ENCODE assay signal across 8 mouse cellular contexts in genomic region chr2:26603159-26603558, GRCm38 (mm10). TPM values are rescaled to one million over a fixed set of nuclear protein-coding genes. Genes with fewer than 3 reads are reported as not detected.
A peak's percentile ranks its signal among the peaks of the same experiment; 100 is the strongest.
DNase-seq lines count a peak whose midpoint lies in the region; ATAC-seq and TF ChIP-seq lines count a peak whose summit lies in the region.

No protein-coding gene starts in this region.

- H3K79me2 ChIP-seq in liver, adult 2 months (ENCODE audit: control insufficient read depth, insufficient read depth, low read length): peaks cover 13% of the 10 kb centered on the region; the same call in 1 of the 2 replicates

- no peak for TF ChIP-seq POLR2A in liver, adult 2 months (IDR thresholded peaks at IDR 0.05; ENCODE audit: extremely low read depth, insufficient read depth, low read length)
- TF ChIP-seq POLR2A in cortical plate, adult 2 months (IDR thresholded peaks at IDR 0.05; ENCODE audit: extremely low read depth, insufficient read depth, low read length): no peak

- ATAC-seq in intestine, embryonic 16.5 days: no peak; the same call in 1 of the 2 replicates

- peak; percentile 83 for DNase-seq in liver, adult 2 months (ENCODE audit: extremely low read depth, low read depth, low spot score)
- DNase-seq in liver: no peak
- peak; percentile 37 for DNase-seq in naive thymus-derived CD4-positive, alpha-beta T cell, adult 2 months (ENCODE audit: low read depth)
- no peak for DNase-seq in layer of hippocampus, postnatal 36 days
- no peak for DNase-seq in left cerebral cortex, adult 11 months (ENCODE audit: low spot score)
- no peak for DNase-seq in retina, embryonic 14.5 days (ENCODE audit: low spot score)

- H3K4me1 ChIP-seq in liver, adult 2 months (ENCODE audit: control insufficient read depth, insufficient read depth, low read length): peaks cover 17% of the 10 kb centered on the region
- no peaks in the 10 kb centered on the region for H3K4me1 ChIP-seq in cortical plate, adult 2 months (ENCODE audit: control insufficient read depth, insufficient read depth, low read length)
- H3K4me1 ChIP-seq in intestine, embryonic 16.5 days (ENCODE audit: control insufficient read depth, insufficient read depth, low read length): peaks cover 26% of the 10 kb centered on the region

- H3K36me3 ChIP-seq in liver, adult 2 months (ENCODE audit: control insufficient read depth, insufficient read depth, low read length): no peaks in the 10 kb centered on the region
- no peaks in the 10 kb centered on the region for H3K36me3 ChIP-seq in intestine, embryonic 16.5 days (ENCODE audit: control insufficient read depth, insufficient read depth, low read length)

- WGBS in liver, adult 2 months: 6% methylated on average over 6 of the region's 6 CpGs
- 4% methylated on average over 6 of the region's 6 CpGs for WGBS in intestine, embryonic 16.5 days

- H3K27me3 ChIP-seq in liver, adult 2 months (ENCODE audit: control insufficient read depth, insufficient read depth, low read length): no peaks in the 10 kb centered on the region
- H3K27me3 ChIP-seq in intestine, embryonic 16.5 days (replicated peaks; ENCODE audit: control insufficient read depth, insufficient read depth, low read length): no peaks in the 10 kb centered on the region

- peak overlapping the region; percentile 95 for H3K27ac ChIP-seq in liver, adult 2 months (replicated peaks; ENCODE audit: insufficient read depth, low read depth, low read length)
- no peak overlapping the region for H3K27ac ChIP-seq in cortical plate, adult 2 months (ENCODE audit: insufficient read depth, low read length)
- H3K27ac ChIP-seq in intestine, embryonic 16.5 days (ENCODE audit: low read length): peak overlapping the region; percentile 92

- H3K4me2 ChIP-seq in intestine, embryonic 16.5 days (ENCODE audit: low read depth, low read length): peak overlapping the region; percentile 68

- H3K9me3 ChIP-seq in intestine, embryonic 16.5 days (ENCODE audit: control insufficient read depth, low read length): no peaks in the 10 kb centered on the region

- TF ChIP-seq CTCF in liver, adult 2 months (IDR thresholded peaks at IDR 0.05; ENCODE audit: low read depth, low read length): no peak
- TF ChIP-seq CTCF in cortical plate, adult 2 months (IDR thresholded peaks at IDR 0.05; ENCODE audit: extremely low read depth, insufficient read depth, low read length): no peak

- peak overlapping the region; percentile 78 for H3K4me3 ChIP-seq in liver, adult 2 months (ENCODE audit: insufficient read depth, low read depth, low read length)
- H3K4me3 ChIP-seq in cortical plate, adult 2 months (ENCODE audit: insufficient read depth, low read length): peak overlapping the region; percentile 31
- H3K4me3 ChIP-seq in intestine, embryonic 16.5 days (ENCODE audit: low read length): peak overlapping the region; percentile 76

- H3K9ac ChIP-seq in liver, adult 2 months (ENCODE audit: low read depth, low read length): peak overlapping the region; percentile 93
- peak overlapping the region; percentile 92 for H3K9ac ChIP-seq in intestine, embryonic 16.5 days (ENCODE audit: low read depth, low read length)

RNA-seq across cellular contexts. Expression of gene Agpat2, which starts 1.1 kb away (rescaled TPM):
- total RNA-seq in liver, adult 2 months (2014; rRNA removed): 116 and 153 TPM in 2 replicates
- 421 and 511 TPM in 2 replicates for polyA plus RNA-seq in liver, adult 2 months (2012; rRNA removed)
- polyA plus RNA-seq in cortical plate, adult 2 months (2012; rRNA removed): 2.3 TPM in 2 replicates
- 113 and 116 TPM in 2 replicates for polyA plus RNA-seq in intestine, embryonic 16.5 days (2015; fragmentation: Nextera tagmentation; extraction: Ambion mirVana)
- 1 to 10 TPM; 1.3 to 2.3 TPM for total RNA-seq in layer of hippocampus, postnatal 36 days (2021)

RNA-seq across cellular contexts. Expression of gene Gm20532, which starts 16.7 kb away (rescaled TPM):
- not detected in 2 replicates for total RNA-seq in liver, adult 2 months (2014; rRNA removed)
- polyA plus RNA-seq in liver, adult 2 months (2012; rRNA removed): not detected in 2 replicates
- polyA plus RNA-seq in cortical plate, adult 2 months (2012; rRNA removed): not detected in 2 replicates
- not detected in 2 replicates for polyA plus RNA-seq in intestine, embryonic 16.5 days (2015; fragmentation: Nextera tagmentation; extraction: Ambion mirVana)
- total RNA-seq in layer of hippocampus, postnatal 36 days (2021): not detected

RNA-seq across cellular contexts. Expression of gene Egfl7, which starts 23.3 kb away (rescaled TPM):
- 58.6 and 67.0 TPM in 2 replicates for total RNA-seq in liver, adult 2 months (2014; rRNA removed)
- polyA plus RNA-seq in liver, adult 2 months (2012; rRNA removed): 60.7 and 90.0 TPM in 2 replicates
- polyA plus RNA-seq in cortical plate, adult 2 months (2012; rRNA removed): 137 and 145 TPM in 2 replicates
- 110 and 118 TPM in 2 replicates for polyA plus RNA-seq in intestine, embryonic 16.5 days (2015; fragmentation: Nextera tagmentation; extraction: Ambion mirVana)
- total RNA-seq in layer of hippocampus, postnatal 36 days (2021): 10 to 100 TPM; 55.1 to 56.1 TPM

RNA-seq across cellular contexts. Expression of gene Fam69b, which starts 25.1 kb away (rescaled TPM):
- 0.09 and 0.13 TPM in 2 replicates for total RNA-seq in liver, adult 2 months (2014; rRNA removed)
- 0.41 and 0.60 TPM in 2 replicates for polyA plus RNA-seq in liver, adult 2 months (2012; rRNA removed)
- 88.8 and 95.7 TPM in 2 replicates for polyA plus RNA-seq in cortical plate, adult 2 months (2012; rRNA removed)
- 24.8 and 27.0 TPM in 2 replicates for polyA plus RNA-seq in intestine, embryonic 16.5 days (2015; fragmentation: Nextera tagmentation; extraction: Ambion mirVana)
- 10 to 100 TPM; 73.2 to 77.5 TPM for total RNA-seq in layer of hippocampus, postnatal 36 days (2021)

Comparison
In these comparisons a context has a peak if more than half of its experiments do, and no peak if none do; other contexts are left out.
1. DNase-seq: peak in liver, adult 2 months (single experiment) and naive thymus-derived CD4-positive, alpha-beta T cell, adult 2 months (single experiment); none in liver (single experiment), layer of hippocampus, postnatal 36 days (0 of 2), left cerebral cortex, adult 11 months (single experiment) and retina, embryonic 14.5 days (single experiment).
2. RNA of gene Agpat2, which starts 1.1 kb away (polyA plus RNA-seq): 421 to 511 TPM in liver, adult 2 months and 113 to 116 TPM in intestine, embryonic 16.5 days; 2.3 TPM in cortical plate, adult 2 months; every median in the first group is over 10 times any median in the second.
3. Peak in every context shown above with its lines, with median percentiles within 50 percentile points of each other: H3K4me3 ChIP-seq.